Mouse (Mus musculus): ENCODE measurements around the gene Slc16a2.

DNA sequence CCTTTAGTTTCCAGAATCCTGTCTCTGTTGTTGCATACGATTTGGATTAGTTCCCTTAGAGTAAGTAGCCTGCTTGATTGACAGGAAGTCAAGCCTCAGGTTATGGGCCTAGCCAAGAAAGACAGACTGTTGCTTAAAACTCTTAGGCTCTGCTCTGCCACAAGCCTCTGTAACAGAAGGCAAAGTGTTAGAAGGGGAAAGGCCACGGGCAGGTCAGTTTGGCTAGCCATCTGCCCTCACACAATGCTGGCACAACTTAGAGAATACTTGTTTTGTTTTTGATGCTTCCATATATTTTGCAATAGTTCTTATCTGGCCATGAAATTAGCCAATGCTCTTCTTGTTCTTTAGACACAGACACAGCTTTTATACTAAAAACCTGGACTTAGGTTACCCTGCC is 112.1 kb downstream of the Slc16a2 start:
- no peak for TF ChIP-seq POLR2A (IDR thresholded peaks at IDR 0.05; ENCODE audit: insufficient read length, low read depth)
- no peak for TF ChIP-seq USF1 (IDR thresholded peaks at IDR 0.05; ENCODE audit: low read depth)
- no peak for TF ChIP-seq TCF12 (IDR thresholded peaks at IDR 0.05; ENCODE audit: insufficient read depth, poor library complexity, severe bottlenecking)
- TF ChIP-seq E2F4 (IDR thresholded peaks at IDR 0.05; ENCODE audit: insufficient read depth): no peak
- TF ChIP-seq TCF3 (IDR thresholded peaks at IDR 0.05; ENCODE audit: insufficient read length, low read depth): no peak
- TF ChIP-seq SRF (IDR thresholded peaks at IDR 0.05; ENCODE audit: control insufficient read depth, insufficient read length, low read depth): no peak
- no peak for TF ChIP-seq MYOD1 (IDR thresholded peaks at IDR 0.05; ENCODE audit: control insufficient read depth in 1 of 3, insufficient read length in 2 of 3, low read depth in 2 of 3)
- TF ChIP-seq MAX (IDR thresholded peaks at IDR 0.05; ENCODE audit: low read depth): no peak
- TF ChIP-seq POLR2AphosphoS2 (IDR thresholded peaks at IDR 0.05; ENCODE audit: insufficient read length, low read depth): no peak
- TF ChIP-seq CEBPB (IDR thresholded peaks at IDR 0.05; ENCODE audit: insufficient read depth, poor library complexity, severe bottlenecking): no peak
